Mouse (Mus musculus) gastrocnemius, postnatal 10 days (tissue): ENCODE measurements around the gene Gm10309. TPM values are rescaled to one million over a fixed set of nuclear protein-coding genes. Genes with fewer than 3 reads are reported as not detected.
"Not testable (repeated sequence)": the region's sequence is repeated elsewhere in the genome, so short reads cannot be mapped to it uniquely, and the experiment has no call there.

Experiments used
- DNase-seq: peaks from one replicate; pipeline ENCODE4 v3.0.0; 2021; ENCODE audit warnings: mixed read lengths
- total RNA-seq, 2 experiments: library from RNA; stranded (reverse); gene quantifications; 2 replicates each; pipeline ENCODE4 v1.2.3; 2021

Gene Gm10309
- total RNA-seq, 2 experiments from 2014 or later = 0.14 TPM; not detected in 1

DNA sequence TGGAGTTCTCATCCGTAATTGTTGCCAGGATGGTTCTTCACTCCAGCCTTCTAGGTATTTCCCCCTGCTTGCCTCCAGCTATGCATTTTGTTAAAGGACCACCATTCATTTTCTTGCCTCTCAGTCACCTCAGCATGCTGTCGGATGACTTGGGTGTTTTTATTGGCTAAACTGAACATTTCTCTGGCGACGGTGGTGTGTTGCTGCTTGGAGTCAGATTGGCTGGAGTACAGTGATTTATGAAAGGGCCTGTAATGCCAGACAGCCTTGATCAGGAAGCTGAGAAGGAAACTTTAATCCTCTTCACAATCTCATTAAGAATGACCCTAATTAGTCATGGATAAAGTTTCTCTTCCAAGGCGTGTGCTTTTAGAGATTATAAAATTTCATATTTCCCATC, 4.8 kb upstream of the Gm10309 start:
- DNase-seq = no peak

- DNase-seq = no peak
Observed at GRCm38 (mm10) chr17:86508212-86508490, 3.1 kb upstream of the Gm10309 start.

DNA sequence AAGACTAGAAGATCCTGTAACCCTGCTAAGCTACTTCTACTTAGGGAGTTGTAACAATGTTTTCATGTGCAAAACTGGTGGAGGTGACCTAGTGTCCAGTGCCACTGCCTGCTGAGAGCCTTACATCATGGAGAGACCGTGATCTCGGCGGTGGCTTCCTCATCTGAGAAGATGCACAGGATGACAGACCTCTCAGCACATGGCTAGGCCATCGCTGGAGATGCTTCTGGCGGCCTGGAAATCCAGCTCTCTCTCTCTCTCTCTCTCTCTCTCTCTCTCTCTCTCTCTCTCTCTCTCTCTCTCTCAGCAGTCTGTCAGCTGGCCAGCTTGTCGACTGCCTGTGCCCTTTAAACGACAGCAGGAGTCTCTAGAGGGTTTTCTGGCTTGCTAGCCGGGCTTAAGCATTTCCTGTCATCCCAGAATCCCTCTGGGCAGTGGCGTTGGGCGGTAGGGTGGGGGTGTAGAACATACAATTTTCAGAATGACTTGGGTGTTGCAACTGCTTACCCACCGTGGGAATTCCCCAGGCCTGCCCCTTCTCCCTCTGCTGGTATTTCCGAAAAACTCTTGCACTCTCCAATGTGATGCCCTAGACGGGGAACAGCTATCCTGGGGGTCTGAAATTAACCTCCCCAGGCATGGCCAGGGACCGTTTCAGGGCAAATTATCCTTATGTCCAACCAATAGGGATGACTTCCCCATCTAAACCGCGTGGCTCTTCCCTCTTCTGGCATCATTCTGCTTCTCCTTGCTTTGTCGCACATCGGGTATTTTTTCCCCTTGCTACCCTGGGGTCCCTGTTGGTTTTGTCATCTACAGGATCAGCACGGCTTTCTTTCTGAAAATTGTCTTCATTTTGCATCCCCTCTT, 2.5 kb upstream of the Gm10309 start:
- peak; percentile 19 for DNase-seq

GRCm38 (mm10) chr17:86506881-86507280, 1.8 kb upstream of the Gm10309 start:
- DNase-seq = no peak

GRCm38 (mm10) chr17:86503208-86503897, 1.7 kb downstream of the Gm10309 start:
- DNase-seq = no peak

DNA sequence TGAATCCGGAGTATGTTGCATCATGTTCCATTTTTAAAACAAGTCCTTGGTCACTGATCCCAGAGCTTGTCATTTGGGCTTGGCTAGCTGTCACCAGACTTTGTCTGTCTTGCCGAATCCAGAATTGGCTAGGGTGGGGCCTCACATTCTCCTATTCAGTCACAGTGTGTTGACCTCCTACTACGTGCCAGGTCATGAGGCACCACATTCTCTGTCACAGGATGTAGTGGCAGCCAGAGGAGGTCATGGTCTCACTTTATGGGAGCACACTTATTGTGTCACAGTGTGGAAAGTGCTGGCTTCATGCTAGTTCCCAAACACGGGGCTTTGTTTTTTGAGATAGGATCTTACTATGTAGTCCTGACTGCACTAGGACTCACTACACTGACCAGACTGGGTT, 3.6 kb downstream of the Gm10309 start:
- no peak for DNase-seq

DNA sequence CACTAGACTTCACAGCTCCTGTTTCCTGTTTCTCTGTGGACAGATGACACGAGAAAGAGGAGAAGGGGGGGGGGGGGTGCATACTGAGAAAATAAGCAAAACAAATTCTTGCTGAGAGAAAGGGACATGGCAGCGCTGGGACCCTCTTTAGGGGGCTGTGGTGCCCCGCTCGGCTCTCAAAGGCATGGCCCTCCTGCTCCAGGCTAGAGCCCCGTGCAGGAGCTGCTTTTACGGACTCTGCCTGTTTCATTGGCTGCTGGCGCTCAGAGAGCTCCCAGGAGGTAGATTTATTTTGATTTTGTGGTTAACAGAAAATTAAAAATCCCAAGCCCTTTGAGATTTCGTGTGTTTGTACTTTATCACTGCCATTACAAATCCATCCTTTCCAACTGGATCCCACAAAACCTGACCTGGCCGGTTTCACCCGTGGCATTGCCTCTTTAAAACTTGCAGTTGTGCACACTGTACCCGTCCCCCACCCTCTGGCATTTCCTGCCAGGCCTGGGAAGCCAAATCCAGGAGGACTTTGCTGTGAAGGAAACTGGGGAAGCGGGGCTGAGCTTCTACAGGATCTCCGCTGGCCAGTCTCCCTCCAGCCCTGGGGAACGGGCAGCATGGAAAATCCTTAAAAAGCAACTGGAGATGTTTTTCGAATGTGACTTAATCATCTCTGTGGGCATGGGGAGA, 5.5 kb downstream of the Gm10309 start:
- peak; percentile 53 for DNase-seq

DNA sequence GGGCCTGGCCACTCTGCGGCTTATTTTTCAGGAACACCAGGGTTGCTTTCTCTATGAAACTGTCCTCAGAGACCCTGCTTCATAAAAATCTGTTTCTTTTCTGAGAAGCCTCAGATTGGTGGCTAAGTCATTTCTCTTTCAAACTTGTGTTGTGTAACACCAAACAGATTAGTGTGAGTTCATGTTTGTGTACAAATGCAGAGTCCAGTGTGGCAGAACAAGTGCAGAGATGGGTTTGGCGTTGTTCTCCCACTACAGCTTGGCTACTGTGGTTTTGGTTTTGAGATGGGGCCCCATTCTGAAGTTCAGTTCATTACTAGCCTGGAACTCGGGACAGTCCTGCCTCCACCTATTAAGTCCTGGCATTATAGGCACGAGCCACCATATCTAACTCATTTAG, 7.7 kb downstream of the Gm10309 start:
- no peak for DNase-seq

GRCm38 (mm10) chr17:86496123-86496771, 8.8 kb downstream of the Gm10309 start:
- peak; percentile 41 for DNase-seq

DNA sequence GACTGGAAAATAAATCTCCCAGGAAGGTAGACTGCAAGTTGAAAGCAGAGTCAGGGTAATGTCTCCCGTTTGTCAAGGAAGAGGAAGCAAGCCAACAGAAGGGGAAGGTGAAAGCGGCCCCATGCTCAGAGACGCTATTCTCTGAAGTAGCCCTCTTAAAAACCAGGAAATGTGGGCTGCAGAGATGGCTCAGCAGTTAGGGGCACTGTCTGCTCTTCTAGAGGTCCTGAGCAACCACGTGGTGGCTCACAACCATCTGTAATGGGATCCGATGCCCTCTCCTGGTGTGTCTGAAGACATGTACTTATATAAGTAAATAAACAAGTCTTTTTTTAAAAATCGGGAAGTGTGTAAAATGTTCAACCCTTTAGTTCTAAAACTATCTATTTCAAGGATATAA, 10.1 kb downstream of the Gm10309 start:
- no peak for DNase-seq

DNA sequence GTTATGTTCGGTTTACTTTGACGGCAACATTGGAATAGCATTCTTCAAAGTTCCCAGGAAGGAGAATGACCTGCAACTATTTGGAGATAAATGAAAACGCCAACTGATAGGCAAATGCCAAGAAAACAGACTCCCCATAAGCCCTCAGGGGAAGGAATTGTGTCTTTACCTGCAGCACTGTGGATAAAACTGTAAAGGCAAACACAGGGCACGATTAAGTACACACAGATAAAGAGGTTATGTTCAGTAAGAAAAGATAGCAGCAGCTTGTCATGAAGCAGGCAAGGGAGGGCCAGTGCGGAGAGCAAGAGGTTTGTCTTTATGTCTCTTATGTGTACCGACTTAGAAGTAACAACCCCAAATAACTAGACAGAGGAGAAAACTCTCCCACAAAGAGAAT, 10.5 kb downstream of the Gm10309 start:
- no peak for DNase-seq

- no peak for DNase-seq
Observed at GRCm38 (mm10) chr17:86493891-86494420, 11.1 kb downstream of the Gm10309 start.

- no peak for DNase-seq
Observed at GRCm38 (mm10) chr17:86492376-86492775, 12.7 kb downstream of the Gm10309 start.

DNA sequence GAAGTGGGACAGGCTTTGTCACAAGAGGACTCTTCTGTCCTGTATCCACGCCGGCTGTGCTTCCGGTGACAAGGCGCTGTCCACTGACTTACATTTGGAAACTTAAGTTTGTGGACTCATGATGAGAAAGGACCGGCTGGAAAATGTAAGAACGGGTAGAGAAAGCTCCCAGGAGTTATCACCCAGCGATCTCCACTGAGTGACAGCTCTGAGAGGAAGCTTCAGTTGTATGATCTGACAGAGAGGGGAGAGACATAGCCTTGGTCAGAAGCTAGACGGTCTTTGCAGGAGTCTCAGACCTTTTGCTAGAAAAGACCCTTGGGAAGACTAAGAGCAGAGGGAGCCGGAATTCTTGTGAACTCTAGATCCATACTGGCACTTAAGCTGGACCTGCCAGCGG, 15.2 kb downstream of the Gm10309 start:
- no peak for DNase-seq

DNA sequence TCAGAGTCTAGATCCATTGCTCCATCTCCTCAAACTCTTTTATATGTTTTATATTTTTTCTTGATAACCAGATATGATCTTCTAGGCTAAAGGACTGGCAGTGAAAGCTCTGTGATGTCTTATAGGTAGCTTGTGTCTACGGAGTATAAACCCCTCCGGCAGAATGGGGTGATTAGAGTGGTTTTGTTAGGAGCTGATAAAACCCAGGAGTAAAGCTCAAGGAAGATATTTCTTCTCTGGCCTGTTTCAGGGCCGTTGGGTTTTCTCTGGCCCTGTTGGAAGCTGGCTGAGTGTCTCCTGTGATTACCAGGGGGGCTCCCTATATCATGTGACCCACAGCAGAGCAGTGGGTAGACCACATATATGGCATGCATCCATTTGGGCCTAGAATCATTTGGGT, 17.6 kb downstream of the Gm10309 start:
- no peak for DNase-seq

DNA sequence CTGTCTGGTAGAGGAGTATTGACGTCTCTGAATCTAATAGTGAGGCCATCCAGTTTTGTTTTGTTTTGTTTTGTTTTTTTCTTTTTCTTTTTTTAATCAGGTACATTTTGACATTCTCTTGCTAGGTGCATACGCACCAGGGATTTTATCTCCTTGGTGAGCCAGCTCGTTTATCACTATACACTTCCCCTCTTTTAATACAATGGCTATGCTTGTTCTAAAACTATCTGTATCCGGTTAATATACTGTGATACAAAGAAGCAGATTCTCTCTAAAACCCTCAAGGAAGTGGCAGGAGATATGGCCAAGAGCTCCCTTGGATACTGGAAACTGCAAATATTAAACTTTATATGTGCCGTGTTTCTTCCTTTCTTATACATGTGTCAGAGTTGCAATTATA, 18.4 kb downstream of the Gm10309 start:
- no peak for DNase-seq

- DNase-seq = peak; percentile 85
Observed at GRCm38 (mm10) chr17:86484087-86484737, 20.8 kb downstream of the Gm10309 start.

- no peak for DNase-seq
Observed at GRCm38 (mm10) chr17:86482675-86483074, 22.4 kb downstream of the Gm10309 start.

GRCm38 (mm10) chr17:86479406-86479805, 25.6 kb downstream of the Gm10309 start:
- no peak for DNase-seq

DNA sequence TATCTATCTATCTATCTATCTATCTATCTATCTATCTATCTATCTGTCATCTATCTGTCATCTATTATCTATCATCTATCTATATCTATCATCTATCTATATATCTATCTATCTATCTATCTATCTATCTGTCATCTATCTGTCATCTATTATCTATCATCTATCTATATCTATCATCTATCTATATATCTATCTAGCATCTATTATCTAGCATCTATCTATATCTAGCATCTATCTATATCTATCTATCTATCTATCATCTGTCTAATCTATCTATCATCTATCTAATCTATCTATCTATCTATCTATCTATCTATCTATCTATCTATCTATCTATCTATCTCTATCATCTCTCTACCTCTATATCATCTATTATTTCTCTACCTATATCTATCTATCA, 27.6 kb downstream of the Gm10309 start:
- DNase-seq = not testable (repeated sequence)

GRCm38 (mm10) chr17:86476674-86477073, 28.4 kb downstream of the Gm10309 start:
- DNase-seq = no peak

- DNase-seq = no peak
Observed at GRCm38 (mm10) chr17:86471684-86472083, 33.3 kb downstream of the Gm10309 start.
